Mouse (Mus musculus) small intestine, adult 2 months (tissue): ENCODE results near the gene Tmem260. TPM values are rescaled to one million over a fixed set of nuclear protein-coding genes. Genes with fewer than 3 reads are reported as not detected.

Experiments used
- H3K27ac ChIP-seq: fragments of 200-500 bp; 2 replicates; pipeline ENCODE4 v1.5.1; 2012; ENCODE audit warnings: low read depth, low read length, control low read depth, inconsistent platforms; ENCODE audit not compliant: insufficient read depth
- H3K27me3 ChIP-seq: fragments of 200-500 bp; 2 replicates; pipeline ENCODE4 v1.6.1; 2012; ENCODE audit warnings: mild to moderate bottlenecking, moderate library complexity, low read length, inconsistent platforms; ENCODE audit not compliant: control insufficient read depth, insufficient read depth
- H3K36me3 ChIP-seq: fragments of 200-500 bp; 2 replicates; pipeline ENCODE4 v1.6.1; 2012; ENCODE audit warnings: mild to moderate bottlenecking, low read length, control low read depth, inconsistent platforms; ENCODE audit not compliant: control insufficient read depth, insufficient read depth
- H3K4me1 ChIP-seq: fragments of 200-500 bp; 2 replicates; pipeline ENCODE4 v1.6.1; 2012; ENCODE audit warnings: low read length, inconsistent platforms, mixed read lengths; ENCODE audit not compliant: control insufficient read depth, insufficient read depth, insufficient read length
- H3K4me3 ChIP-seq: fragments of 200-500 bp; 2 replicates; pipeline ENCODE4 v1.5.1; 2012; ENCODE audit warnings: low read depth, mild to moderate bottlenecking, control low read depth, inconsistent platforms, low read length, moderate library complexity
- CTCF ChIP-seq: fragments of 200-500 bp; IDR thresholded peaks from 2 replicates; pipeline ENCODE4 v1.5.1; 2012; ENCODE audit warnings: low read depth, mild to moderate bottlenecking, control low read depth, inconsistent platforms, low read length, moderate library complexity, mixed read lengths; ENCODE audit not compliant: insufficient replicate concordance, insufficient read length; ENCODE audit errors: extremely low read depth
- POLR2A ChIP-seq: fragments of 200-500 bp; IDR thresholded peaks from 2 replicates; pipeline ENCODE4 v1.6.1; 2012; ENCODE audit warnings: low read depth, mild to moderate bottlenecking, control low read depth, inconsistent platforms, low read length, moderate library complexity
- WGBS: fragments of 180-500 bp; shearing (Covaris S2); methylation state at CpG from one replicate; pipeline ENCODE4 v1.1.7; 2018; 5-methylcytosine and 5-hydroxymethylcytosine counted together
- polyA plus RNA-seq: library from polyadenylated mRNA; depleted of rRNA; stranded (reverse); fragments of >200 nt; gene quantifications from 2 replicates; pipeline ENCODE4 v1.2.3, GENCODE M21; 2012; rRNA removed

Gene Tmem260
- polyA plus RNA-seq, 1 experiment = 11.3 TPM

- TF ChIP-seq CTCF (no peak), POLR2A (no peak)
- WGBS = 67% methylated on average over 7 of the region's 7 CpGs
- Histone ChIP-seq H3K36me3 (no peaks in the 10 kb centered on the region), H3K4me3 (no peak overlapping the region), H3K4me1 (no peaks in the 10 kb centered on the region), H3K27me3 (no peaks in the 10 kb centered on the region), H3K27ac (no peak overlapping the region)
These were observed 103.8 kb downstream of the Tmem260 start for GRCm38 (mm10) chr14:48549703-48550102.

- no peaks in the 10 kb centered on the region for H3K4me1 ChIP-seq
- H3K4me3 ChIP-seq = no peak overlapping the region
- TF ChIP-seq POLR2A (no peak), CTCF (no peak)
- H3K27me3 ChIP-seq = no peaks in the 10 kb centered on the region
- H3K27ac ChIP-seq = no peak overlapping the region
- no peaks in the 10 kb centered on the region for H3K36me3 ChIP-seq
- 64% methylated on average over 4 of the region's 4 CpGs for WGBS
These were observed 107.3 kb downstream of the Tmem260 start for GRCm38 (mm10) chr14:48553216-48553615.

GRCm38 (mm10) chr14:48553754-48554153 lies 107.8 kb downstream of the Tmem260 start:
- Histone ChIP-seq H3K4me3 (no peak overlapping the region), H3K36me3 (no peaks in the 10 kb centered on the region), H3K4me1 (no peaks in the 10 kb centered on the region), H3K27me3 (no peaks in the 10 kb centered on the region), H3K27ac (no peak overlapping the region)
- TF ChIP-seq CTCF (no peak), POLR2A (no peak)
- WGBS = 79% methylated on average over 9 of the region's 9 CpGs

GRCm38 (mm10) chr14:48558975-48559374 lies 113.1 kb downstream of the Tmem260 start:
- Histone ChIP-seq H3K27me3 (no peaks in the 10 kb centered on the region), H3K4me3 (no peak overlapping the region), H3K4me1 (no peaks in the 10 kb centered on the region), H3K27ac (no peak overlapping the region), H3K36me3 (no peaks in the 10 kb centered on the region)
- 51% methylated on average over 4 of the region's 4 CpGs for WGBS
- TF ChIP-seq POLR2A (no peak), CTCF (no peak)

- Histone ChIP-seq H3K36me3 (no peaks in the 10 kb centered on the region), H3K27ac (no peak overlapping the region), H3K4me1 (no peaks in the 10 kb centered on the region), H3K27me3 (no peaks in the 10 kb centered on the region), H3K4me3 (no peak overlapping the region)
- 72% methylated on average over 7 of the region's 7 CpGs for WGBS
- TF ChIP-seq CTCF (no peak), POLR2A (no peak)
These were observed 113.8 kb downstream of the Tmem260 start for GRCm38 (mm10) chr14:48559736-48560135.

- H3K36me3 ChIP-seq = no peaks in the 10 kb centered on the region
- TF ChIP-seq POLR2A (no peak), CTCF (no peak)
- WGBS = 76% methylated on average over 7 of the region's 7 CpGs
- no peaks in the 10 kb centered on the region for H3K4me1 ChIP-seq
- no peak overlapping the region for H3K4me3 ChIP-seq
- H3K27me3 ChIP-seq = no peaks in the 10 kb centered on the region
- H3K27ac ChIP-seq = no peak overlapping the region
These were observed 120.7 kb downstream of the Tmem260 start for GRCm38 (mm10) chr14:48566596-48566995.

Other genes with a start within 250 kb of the Tmem260 start
- not detected in 2 replicates for gene Otx2, start 227.7 kb downstream of the Tmem260 start, polyA plus RNA-seq